Mouse (Mus musculus) CH12.LX (cell line): ENCODE data around the gene Rabl3.

Experiments
- CHD2 ChIP-seq: IDR thresholded peaks from 2 replicates; pipeline ENCODE4 v1.6.1; 2011; ENCODE audit warnings: low read length, improper control_type of control experiment
- GABPA ChIP-seq: IDR thresholded peaks from 2 replicates; pipeline ENCODE4 v1.6.1; 2012; ENCODE audit warnings: low read depth, low read length, improper control_type of control experiment, inconsistent platforms; ENCODE audit not compliant: insufficient replicate concordance
- IRF4 ChIP-seq: IDR thresholded peaks from 2 replicates; pipeline ENCODE4 v1.6.1; 2014; ENCODE audit warnings: low read depth, mild to moderate bottlenecking, inconsistent platforms, low read length, improper control_type of control experiment
- MAX ChIP-seq: IDR thresholded peaks from 2 replicates; pipeline ENCODE4 v1.6.1; 2011; ENCODE audit warnings: low read length, improper control_type of control experiment
- POLR2A ChIP-seq: IDR thresholded peaks from 2 replicates; pipeline ENCODE4 v1.6.1; 2011; ENCODE audit warnings: low read depth, mild to moderate bottlenecking, improper control_type of control experiment, low read length
- USF1 ChIP-seq: IDR thresholded peaks from 2 replicates; pipeline ENCODE4 v1.6.1; 2014; ENCODE audit warnings: low read depth, mild to moderate bottlenecking, inconsistent platforms, low read length, improper control_type of control experiment

DNA sequence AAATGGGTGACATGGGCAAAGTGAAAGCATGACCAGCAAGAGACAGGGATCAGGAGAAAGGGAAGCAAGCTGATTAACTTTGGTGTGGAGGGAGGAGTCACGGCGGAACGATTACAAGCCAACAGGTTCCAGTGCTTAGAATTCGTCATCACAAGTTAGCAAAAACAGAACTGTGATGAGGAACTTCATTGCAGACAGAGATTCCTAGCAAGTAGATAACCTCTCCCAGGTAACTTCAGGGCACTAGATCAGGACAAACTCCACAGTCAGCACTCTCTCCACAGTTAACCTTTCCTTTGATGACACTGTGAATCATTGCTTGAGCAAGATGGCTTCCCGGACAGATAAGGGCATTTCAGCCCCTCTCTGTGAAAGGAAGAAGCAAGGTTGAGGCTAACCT lies 57.7 kb downstream of the Rabl3 start:
- TF ChIP-seq GABPA (no peak), CHD2 (no peak), POLR2A (no peak), IRF4 (no peak), MAX (no peak), USF1 (no peak)
